Mouse (Mus musculus): ENCODE results near the gene Eif4e3. TPM values are rescaled to one million over a fixed set of nuclear protein-coding genes. Genes with fewer than 3 reads are reported as not detected.

The Eif4e3 gene
- polyA plus RNA-seq, 1 experiment from 2014 or later = 2.7 TPM

DNA sequence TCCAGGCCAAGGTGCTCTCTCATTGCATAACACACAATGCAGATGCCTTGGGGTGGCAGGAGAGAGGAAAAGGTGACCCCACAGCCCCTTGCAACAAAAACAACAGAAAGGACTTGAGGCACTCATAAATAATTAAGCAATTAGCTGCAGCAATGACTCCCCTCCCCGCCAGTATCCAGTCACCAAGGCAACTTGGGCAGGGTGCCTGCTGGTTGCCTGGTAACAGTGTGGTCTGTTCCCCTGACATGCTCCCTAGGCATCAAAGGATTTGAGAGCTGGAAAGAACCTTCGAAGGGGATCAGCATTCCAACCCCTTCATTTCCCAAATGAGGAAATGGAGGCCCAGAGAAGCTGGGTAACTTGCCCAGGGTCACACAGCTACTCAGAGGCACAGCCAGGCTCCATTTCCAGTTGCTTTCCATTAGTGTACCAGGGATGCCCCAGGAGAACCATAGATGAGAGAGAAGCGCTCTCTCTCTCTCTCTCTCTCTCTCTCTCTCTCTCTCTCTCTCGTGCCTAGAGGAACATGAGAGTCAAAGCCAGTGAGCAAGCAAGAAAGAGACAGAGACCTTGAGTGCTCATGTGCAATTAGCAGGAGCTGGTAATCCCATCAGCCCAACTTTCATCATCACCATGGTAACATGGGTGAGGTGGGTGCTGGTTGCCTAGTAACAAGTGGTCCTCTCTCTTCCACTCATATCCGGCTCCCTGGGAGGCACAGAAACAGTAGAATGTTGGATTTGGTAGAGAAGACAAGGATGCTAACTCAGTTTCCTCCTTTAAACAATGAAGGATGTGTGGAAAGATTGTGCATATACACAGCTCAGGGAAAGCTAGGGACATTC is 3.1 kb upstream of the Eif4e3 start:
- H3K4me2 ChIP-seq (ENCODE audit: low read depth, low read length) = no peak overlapping the region
- WGBS (ENCODE audit: insufficient replicate concordance) = 37% methylated on average over 5 of the region's 5 CpGs
- ATAC-seq (ENCODE audit: low read depth) = no peak
- no peaks in the 10 kb centered on the region for H3K9me3 ChIP-seq (replicated peaks; ENCODE audit: control insufficient read depth, low read length)
- H3K9ac ChIP-seq (ENCODE audit: low read depth, low read length) = no peak overlapping the region
- no peaks in the 10 kb centered on the region for H3K36me3 ChIP-seq (ENCODE audit: control insufficient read depth, insufficient read depth)
- no peak overlapping the region for H3K4me3 ChIP-seq (ENCODE audit: low read depth, low read length)
- no peak overlapping the region for H3K27ac ChIP-seq (ENCODE audit: low read length)
- H3K27me3 ChIP-seq (ENCODE audit: control insufficient read depth, insufficient read depth, low read depth, low read length) = peaks cover 30% of the 10 kb centered on the region
- no peaks in the 10 kb centered on the region for H3K4me1 ChIP-seq (ENCODE audit: control insufficient read depth, low read depth, low read length)

GRCm38 (mm10) chr6:99667290-99667689 is 719 bp upstream of the Eif4e3 start:
- no peak overlapping the region for H3K9ac ChIP-seq (ENCODE audit: low read depth, low read length)

GRCm38 (mm10) chr6:99665457-99666317 is 884 bp downstream of the Eif4e3 start:
- Histone ChIP-seq H3K4me1 (ENCODE audit: control insufficient read depth, low read depth, low read length) (no peaks in the 10 kb centered on the region), H3K4me2 (ENCODE audit: low read depth, low read length) (peak overlapping the region; percentile 71), H3K27ac (ENCODE audit: low read length) (no peak overlapping the region), H3K36me3 (ENCODE audit: control insufficient read depth, insufficient read depth) (no peaks in the 10 kb centered on the region), H3K9me3 (replicated peaks; ENCODE audit: control insufficient read depth, low read length) (no peaks in the 10 kb centered on the region), H3K9ac (ENCODE audit: low read depth, low read length) (peak overlapping the region; percentile 48; the same call in 1 of the 2 replicates), H3K4me3 (ENCODE audit: low read depth, low read length) (peak overlapping the region; percentile 65), H3K27me3 (ENCODE audit: control insufficient read depth, insufficient read depth, low read depth, low read length) (peaks cover 30% of the 10 kb centered on the region)
- no peak for ATAC-seq (ENCODE audit: low read depth)
- 15% methylated on average over 16 of the region's 16 CpGs for WGBS (ENCODE audit: insufficient replicate concordance)

More at GRCm38 (mm10) chr6:99667290-99667689, 719 bp upstream of the Eif4e3 start:
- H3K9me3 ChIP-seq (replicated peaks; ENCODE audit: control insufficient read depth, low read length) = no peaks in the 10 kb centered on the region
- no peak overlapping the region for H3K27ac ChIP-seq (ENCODE audit: low read length)
- peak overlapping the region; percentile 71 for H3K4me2 ChIP-seq (ENCODE audit: low read depth, low read length)
- ATAC-seq (ENCODE audit: low read depth) = 0 out of 2 replicates have a peak, but pooled peaks have one; percentile 20
- no peaks in the 10 kb centered on the region for H3K36me3 ChIP-seq (ENCODE audit: control insufficient read depth, insufficient read depth)
- WGBS (ENCODE audit: insufficient replicate concordance) = 23% methylated on average over 8 of the region's 8 CpGs
- H3K27me3 ChIP-seq (ENCODE audit: control insufficient read depth, insufficient read depth, low read depth, low read length) = peaks cover 30% of the 10 kb centered on the region
- H3K4me1 ChIP-seq (ENCODE audit: control insufficient read depth, low read depth, low read length) = no peaks in the 10 kb centered on the region
- peak overlapping the region; percentile 65 for H3K4me3 ChIP-seq (ENCODE audit: low read depth, low read length)

GRCm38 (mm10) chr6:99663232-99663631 is 3.3 kb downstream of the Eif4e3 start:
- ATAC-seq (ENCODE audit: low read depth) = no peak
- Histone ChIP-seq H3K36me3 (ENCODE audit: control insufficient read depth, insufficient read depth) (no peaks in the 10 kb centered on the region), H3K27ac (ENCODE audit: low read length) (no peak overlapping the region), H3K9me3 (replicated peaks; ENCODE audit: control insufficient read depth, low read length) (no peaks in the 10 kb centered on the region), H3K4me1 (ENCODE audit: control insufficient read depth, low read depth, low read length) (no peaks in the 10 kb centered on the region), H3K27me3 (ENCODE audit: control insufficient read depth, insufficient read depth, low read depth, low read length) (peaks cover 30% of the 10 kb centered on the region), H3K4me2 (ENCODE audit: low read depth, low read length) (no peak overlapping the region), H3K4me3 (ENCODE audit: low read depth, low read length) (no peak overlapping the region), H3K9ac (ENCODE audit: low read depth, low read length) (no peak overlapping the region)
- 56% methylated on average over 8 of the region's 8 CpGs for WGBS (ENCODE audit: insufficient replicate concordance)

GRCm38 (mm10) chr6:99660443-99660842 is 6.1 kb downstream of the Eif4e3 start:
- Histone ChIP-seq H3K27ac (ENCODE audit: low read length) (no peak overlapping the region), H3K27me3 (ENCODE audit: control insufficient read depth, insufficient read depth, low read depth, low read length) (peaks cover 5% of the 10 kb centered on the region), H3K4me3 (ENCODE audit: low read depth, low read length) (no peak overlapping the region), H3K9me3 (replicated peaks; ENCODE audit: control insufficient read depth, low read length) (no peaks in the 10 kb centered on the region), H3K36me3 (ENCODE audit: control insufficient read depth, insufficient read depth) (no peaks in the 10 kb centered on the region), H3K4me2 (ENCODE audit: low read depth, low read length) (no peak overlapping the region), H3K4me1 (ENCODE audit: control insufficient read depth, low read depth, low read length) (no peaks in the 10 kb centered on the region), H3K9ac (ENCODE audit: low read depth, low read length) (no peak overlapping the region)
- 29% methylated on average over 3 of the region's 3 CpGs for WGBS (ENCODE audit: insufficient replicate concordance)
- no peak for ATAC-seq (ENCODE audit: low read depth)

- ATAC-seq (ENCODE audit: low read depth) = no peak
Observed at GRCm38 (mm10) chr6:99658586-99658985, 8.0 kb downstream of the Eif4e3 start.

GRCm38 (mm10) chr6:99656088-99656487 is 10.5 kb downstream of the Eif4e3 start:
- H3K4me3 ChIP-seq (ENCODE audit: low read depth, low read length) = no peak overlapping the region
- no peaks in the 10 kb centered on the region for H3K9me3 ChIP-seq (replicated peaks; ENCODE audit: control insufficient read depth, low read length)
- no peak for ATAC-seq (ENCODE audit: low read depth)
- no peaks in the 10 kb centered on the region for H3K36me3 ChIP-seq (ENCODE audit: control insufficient read depth, insufficient read depth)
- no peak overlapping the region for H3K4me2 ChIP-seq (ENCODE audit: low read depth, low read length)
- no peaks in the 10 kb centered on the region for H3K27me3 ChIP-seq (ENCODE audit: control insufficient read depth, insufficient read depth, low read depth, low read length)
- 56% methylated on average over 2 of the region's 2 CpGs for WGBS (ENCODE audit: insufficient replicate concordance)
- H3K4me1 ChIP-seq (ENCODE audit: control insufficient read depth, low read depth, low read length) = no peaks in the 10 kb centered on the region
- H3K27ac ChIP-seq (ENCODE audit: low read length) = no peak overlapping the region
- H3K9ac ChIP-seq (ENCODE audit: low read depth, low read length) = no peak overlapping the region

More at GRCm38 (mm10) chr6:99658586-99658985, 8.0 kb downstream of the Eif4e3 start:
- no peaks in the 10 kb centered on the region for H3K9me3 ChIP-seq (replicated peaks; ENCODE audit: control insufficient read depth, low read length)
- 51% methylated on average over 10 of the region's 10 CpGs for WGBS (ENCODE audit: insufficient replicate concordance)
- H3K4me2 ChIP-seq (ENCODE audit: low read depth, low read length) = no peak overlapping the region
- no peak overlapping the region for H3K27ac ChIP-seq (ENCODE audit: low read length)
- H3K36me3 ChIP-seq (ENCODE audit: control insufficient read depth, insufficient read depth) = no peaks in the 10 kb centered on the region
- no peaks in the 10 kb centered on the region for H3K4me1 ChIP-seq (ENCODE audit: control insufficient read depth, low read depth, low read length)
- no peak overlapping the region for H3K9ac ChIP-seq (ENCODE audit: low read depth, low read length)
- H3K4me3 ChIP-seq (ENCODE audit: low read depth, low read length) = no peak overlapping the region
- no peaks in the 10 kb centered on the region for H3K27me3 ChIP-seq (ENCODE audit: control insufficient read depth, insufficient read depth, low read depth, low read length)

- no peak overlapping the region for H3K4me3 ChIP-seq (ENCODE audit: low read depth, low read length)
- H3K27ac ChIP-seq (ENCODE audit: low read length) = no peak overlapping the region
- H3K36me3 ChIP-seq (ENCODE audit: control insufficient read depth, insufficient read depth) = no peaks in the 10 kb centered on the region
- H3K9ac ChIP-seq (ENCODE audit: low read depth, low read length) = no peak overlapping the region
- H3K4me2 ChIP-seq (ENCODE audit: low read depth, low read length) = peak overlapping the region; percentile 36
- no peaks in the 10 kb centered on the region for H3K9me3 ChIP-seq (replicated peaks; ENCODE audit: control insufficient read depth, low read length)
- H3K27me3 ChIP-seq (ENCODE audit: control insufficient read depth, insufficient read depth, low read depth, low read length) = no peaks in the 10 kb centered on the region
- 19% methylated on average over 7 of the region's 7 CpGs for WGBS (ENCODE audit: insufficient replicate concordance)
- ATAC-seq (ENCODE audit: low read depth) = 0 out of 2 replicates have a peak, but pooled peaks have one; percentile 16
- no peaks in the 10 kb centered on the region for H3K4me1 ChIP-seq (ENCODE audit: control insufficient read depth, low read depth, low read length)
Observed at GRCm38 (mm10) chr6:99655488-99655887, 11.1 kb downstream of the Eif4e3 start.

Measured in liver, embryonic 16.5 days (tissue).